Mouse (Mus musculus) heart, postnatal 14 days (tissue): ENCODE results near the gene Cblc. TPM values are rescaled to one million over a fixed set of nuclear protein-coding genes. Genes with fewer than 3 reads are reported as not detected.

Experiments used
- DNase-seq, 2 experiments: peaks; one replicate each; pipeline ENCODE4 v3.0.0; 2021 to 2022
- intact Hi-C: fragments of 180-260 bp; cut with DNase I; formaldehyde crosslinking; loops from one replicate; pipeline ENCODE4 v1.15.1; 2025
- total RNA-seq, 2 experiments: library from RNA; stranded (reverse); gene quantifications; 2 replicates each; pipeline ENCODE4 v1.2.3; 2021

Gene Cblc
- total RNA-seq, 2 experiments from 2014 or later, result not detected

- intact Hi-C loops, result no loop called here
- no peak for DNase-seq
These were observed 10.6 kb downstream of the Cblc start for GRCm38 (mm10) chr7:19785874-19786458.

GRCm38 (mm10) chr7:19784764-19785535 is 11.7 kb downstream of the Cblc start:
- no peak for DNase-seq
- intact Hi-C loops, result loop anchor here (5.0 kb wide), 1 partner anchor 118 kb away; the partner anchor contains the start of gene Clptm1

- intact Hi-C loops, result loop anchor here (5.0 kb wide), 1 partner anchor 116 kb away; the partner anchor contains the start of gene Clptm1
These were observed 13.0 kb downstream of the Cblc start for GRCm38 (mm10) chr7:19783630-19784029.

GRCm38 (mm10) chr7:19782645-19783044 is 14.0 kb downstream of the Cblc start:
- intact Hi-C loops, result loop anchor here (1.0 to 5.0 kb wide), 2 partner anchors 32 to 115 kb away; partner anchors contain the start of genes Clptm1 and Nectin2
- peak in 1 of 2 experiments; percentile 64 for DNase-seq

More at GRCm38 (mm10) chr7:19783630-19784029, 13.0 kb downstream of the Cblc start:
- DNase-seq, result peak; percentile 63 to 67

GRCm38 (mm10) chr7:19781741-19782140 is 14.9 kb downstream of the Cblc start:
- no peak for DNase-seq
- intact Hi-C loops, result loop anchor here (1.0 to 5.0 kb wide), 2 partner anchors 31 to 114 kb away; partner anchors contain the start of genes Clptm1 and Nectin2

GRCm38 (mm10) chr7:19779903-19780302 is 16.7 kb downstream of the Cblc start:
- intact Hi-C loops, result loop anchor here (5.0 kb wide), 1 partner anchor 113 kb away; the partner anchor contains the start of gene Clptm1
- DNase-seq, result no peak

GRCm38 (mm10) chr7:19778645-19779044 is 18.0 kb downstream of the Cblc start:
- intact Hi-C loops, result no loop called here
- no peak for DNase-seq

- intact Hi-C loops, result no loop called here
- DNase-seq, result peak; percentile 55 to 66
These were observed 19.4 kb downstream of the Cblc start for GRCm38 (mm10) chr7:19777049-19777723.

GRCm38 (mm10) chr7:19771682-19772081 is 24.9 kb downstream of the Cblc start:
- no peak for DNase-seq
- intact Hi-C loops, result no loop called here

- no peak for DNase-seq
- intact Hi-C loops, result no loop called here
These were observed 25.6 kb downstream of the Cblc start, which contains the start of gene Bcam for GRCm38 (mm10) chr7:19770984-19771391. Bcam (minus strand) TSS chr7:19771016.

GRCm38 (mm10) chr7:19770375-19770754 is 26.2 kb downstream of the Cblc start:
- intact Hi-C loops, result no loop called here
- peak; percentile 91 to 94 for DNase-seq

- intact Hi-C loops, result no loop called here
- peak in 1 of 2 experiments; percentile 38 for DNase-seq
These were observed 26.9 kb downstream of the Cblc start for GRCm38 (mm10) chr7:19769434-19770374.

- no peak for DNase-seq
- intact Hi-C loops, result no loop called here
These were observed 27.6 kb downstream of the Cblc start for GRCm38 (mm10) chr7:19769001-19769400.

GRCm38 (mm10) chr7:19768251-19768650 is 28.4 kb downstream of the Cblc start:
- intact Hi-C loops, result no loop called here
- peak in 1 of 2 experiments; percentile 25 for DNase-seq

GRCm38 (mm10) chr7:19764581-19764980 is 32.0 kb downstream of the Cblc start:
- peak in 1 of 2 experiments; percentile 36 for DNase-seq
- intact Hi-C loops, result no loop called here

GRCm38 (mm10) chr7:19763829-19764477 is 32.7 kb downstream of the Cblc start:
- peak in 1 of 2 experiments; percentile 35 for DNase-seq
- intact Hi-C loops, result no loop called here

- intact Hi-C loops, result no loop called here
- DNase-seq, result no peak
These were observed 34.3 kb downstream of the Cblc start for GRCm38 (mm10) chr7:19762283-19762682.

- intact Hi-C loops, result no loop called here
- peak in 1 of 2 experiments; percentile 41 for DNase-seq
These were observed 36.6 kb downstream of the Cblc start for GRCm38 (mm10) chr7:19760021-19760420.

GRCm38 (mm10) chr7:19758623-19759022 is 38.0 kb downstream of the Cblc start:
- intact Hi-C loops, result no loop called here
- DNase-seq, result no peak
